Mouse (Mus musculus) skeletal muscle tissue, adult 2 months (tissue): ENCODE data around the gene Usp30.

Source experiments
- DNase-seq: peaks from one replicate; pipeline ENCODE4 v3.0.0-alpha.2; 2012; ENCODE audit warnings: low read depth, low spot score

The Usp30 gene

DNA sequence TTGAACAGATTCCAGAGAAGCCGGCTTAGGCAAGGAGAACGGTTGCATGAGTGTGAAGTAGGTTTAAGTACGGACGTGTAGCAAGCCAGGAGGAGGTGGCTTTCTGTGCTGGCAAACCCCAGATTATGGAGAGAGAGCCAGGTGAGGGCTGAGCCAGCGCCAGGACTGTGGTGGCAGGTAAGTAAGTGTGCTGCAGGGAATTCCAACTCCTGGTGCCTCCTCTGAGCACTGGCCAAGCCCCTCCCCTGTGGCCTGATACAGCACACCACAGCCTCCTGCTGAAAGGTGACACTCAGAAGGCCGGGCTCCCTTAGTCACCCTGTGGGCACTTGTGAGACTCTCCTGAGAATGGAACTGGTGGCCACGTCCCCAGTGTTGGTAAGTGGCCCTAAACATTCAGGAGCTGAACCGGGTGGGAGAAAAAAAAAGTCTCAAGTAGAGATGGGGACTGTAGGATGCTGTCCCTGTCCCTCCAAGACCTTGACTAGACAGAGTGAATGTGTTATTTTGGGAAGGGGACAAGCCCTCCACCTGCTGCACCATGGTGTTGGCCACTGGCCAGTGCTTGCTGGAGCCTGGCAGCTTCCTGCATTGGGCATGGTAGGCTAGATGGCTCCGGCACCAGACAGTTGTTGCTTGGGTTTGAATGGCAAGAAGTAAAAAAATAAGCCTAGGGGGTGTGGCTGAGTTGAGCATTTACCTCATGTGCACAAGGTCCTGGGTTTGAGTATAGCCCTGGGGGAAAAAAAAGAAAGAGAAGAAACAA lies 90.1 kb downstream of the Usp30 start:
- DNase-seq: peak; percentile 79

DNA sequence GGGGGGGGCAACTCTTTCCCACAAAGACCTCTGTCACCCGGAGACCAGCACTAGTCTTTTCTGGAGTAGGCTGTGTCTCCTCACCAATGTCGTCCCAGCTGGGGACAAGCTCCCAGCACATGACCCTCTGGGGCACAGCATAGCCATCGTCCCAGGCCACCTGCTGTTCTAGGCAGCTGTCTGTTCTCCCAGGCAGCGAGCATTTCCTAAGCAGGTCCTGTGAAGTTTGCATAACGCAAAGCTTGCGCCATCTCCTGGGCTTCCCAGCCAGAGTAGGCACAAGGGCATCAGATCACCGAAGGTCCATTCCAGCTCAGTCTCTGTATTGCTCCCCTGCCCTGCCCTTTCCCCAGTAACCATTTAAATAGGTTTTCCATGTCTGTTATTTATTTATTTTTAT lies 92.0 kb downstream of the Usp30 start:
- peak; percentile 63 for DNase-seq

DNA sequence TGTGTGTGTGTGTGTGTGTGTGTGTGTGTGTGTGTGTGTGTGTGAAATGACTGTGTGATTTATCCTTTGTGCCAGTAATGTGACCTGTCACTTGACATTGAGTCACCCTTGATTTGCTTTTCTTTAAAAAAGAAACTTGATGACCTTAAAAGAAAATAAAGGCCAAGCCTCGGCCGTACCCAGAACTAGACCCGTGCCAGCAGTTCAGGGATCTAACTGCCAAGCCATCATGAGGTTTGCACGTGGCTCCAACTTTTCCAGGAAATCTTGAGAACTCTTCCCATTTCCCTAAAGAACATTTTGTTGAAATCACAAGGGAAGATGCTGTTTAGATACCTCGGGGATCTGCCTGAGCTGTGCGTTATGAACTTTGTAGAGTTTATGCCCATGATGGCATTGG lies 96.2 kb downstream of the Usp30 start:
- no peak for DNase-seq

DNA sequence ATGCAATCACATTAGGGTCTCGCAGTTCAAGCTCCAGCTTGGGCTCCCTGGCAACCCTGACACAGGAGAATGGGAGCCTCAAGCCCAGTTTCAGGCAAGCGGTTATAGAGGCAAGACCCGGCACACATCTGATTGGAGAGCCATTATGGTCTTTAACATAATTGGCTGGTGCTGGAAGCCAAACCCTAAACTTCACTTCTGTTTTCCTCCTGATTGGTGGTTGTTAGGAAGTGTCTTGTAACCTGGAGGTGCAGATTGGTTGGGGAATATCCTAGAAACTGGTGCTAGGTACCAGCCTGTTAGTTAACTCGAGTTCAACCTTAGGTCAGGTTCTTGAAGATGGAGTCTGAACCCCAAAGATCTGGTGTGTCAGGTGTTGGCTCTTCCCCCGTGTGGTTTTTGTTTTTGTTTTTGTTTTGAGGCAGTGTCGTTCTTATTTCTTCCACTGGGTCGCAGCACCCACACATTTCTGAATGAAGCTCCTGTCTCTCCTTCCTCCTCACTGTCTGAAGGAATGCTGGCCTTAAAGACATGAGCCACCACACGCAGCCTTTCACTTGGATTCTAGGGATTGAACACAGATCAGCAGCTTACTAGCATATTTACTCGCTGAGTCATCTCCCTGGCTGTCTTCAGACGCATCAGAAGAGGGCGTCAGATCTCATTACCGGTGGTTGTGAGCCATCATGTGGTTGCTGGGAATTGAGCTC lies 97.0 kb downstream of the Usp30 start:
- no peak for DNase-seq

DNA sequence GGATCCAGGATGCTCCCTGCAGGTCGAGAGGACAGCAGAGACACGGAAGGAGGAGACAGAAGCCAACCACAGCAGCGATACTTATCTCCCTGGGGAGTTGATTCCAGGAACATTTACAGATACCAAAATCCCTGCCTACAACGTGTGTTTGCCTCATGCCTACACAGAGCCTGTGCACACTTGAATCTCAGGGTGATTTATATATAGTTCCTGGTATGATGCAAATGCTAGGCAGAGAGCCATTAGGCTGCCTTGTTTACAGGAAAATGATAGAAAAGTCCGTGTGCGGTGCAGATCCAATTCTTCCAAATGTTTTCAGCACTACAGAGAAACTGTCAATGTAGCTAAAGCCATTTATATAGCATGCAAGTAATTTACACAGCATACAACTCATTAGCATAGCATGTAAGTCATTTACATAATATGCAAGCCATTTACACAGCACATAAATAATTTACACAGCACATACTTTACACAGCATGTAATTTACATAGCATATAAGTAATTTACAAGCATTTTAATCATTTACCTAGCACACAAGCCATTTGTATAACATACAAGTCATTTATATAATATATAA lies 97.9 kb downstream of the Usp30 start:
- no peak for DNase-seq

DNA sequence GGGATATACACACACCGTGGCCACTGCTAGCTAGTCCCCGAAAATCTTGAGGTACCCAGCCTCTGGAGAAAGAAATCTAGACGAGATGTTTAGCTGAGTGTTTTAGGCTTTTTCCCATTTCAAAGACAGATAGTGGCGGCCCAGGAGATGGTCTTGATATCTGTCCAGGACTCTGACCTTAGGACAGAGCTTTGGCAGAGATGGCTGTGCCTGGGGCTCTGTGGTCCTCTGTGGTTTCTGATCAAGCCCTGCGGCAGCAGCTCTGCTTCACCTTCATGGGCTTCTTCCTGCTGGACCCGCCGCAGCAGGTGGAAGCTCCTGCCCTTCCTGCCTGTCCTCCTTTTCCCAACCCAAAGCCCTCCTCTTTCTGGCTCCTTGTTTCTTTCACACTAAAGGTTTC lies 105.1 kb downstream of the Usp30 start:
- no peak for DNase-seq

DNA sequence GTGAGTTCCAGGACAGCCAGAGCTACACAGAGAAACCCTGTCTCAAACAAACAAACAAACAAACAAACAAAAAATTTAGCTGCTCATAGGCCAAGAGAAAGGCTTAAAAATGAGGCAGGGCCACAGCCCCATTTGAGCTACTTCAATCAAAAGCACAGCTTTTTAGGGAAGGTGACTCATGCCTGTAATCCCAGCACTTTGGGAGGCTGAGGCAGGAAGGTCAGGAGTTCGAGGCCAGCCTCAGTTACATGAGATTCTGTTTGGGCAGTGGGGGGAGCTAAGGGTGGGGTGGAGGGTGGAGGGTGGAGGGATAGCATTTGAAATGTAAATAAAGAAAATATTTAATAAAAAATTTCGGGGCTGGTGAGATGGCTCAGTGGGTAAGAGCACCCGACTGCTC lies 107.7 kb downstream of the Usp30 start:
- no peak for DNase-seq

DNA sequence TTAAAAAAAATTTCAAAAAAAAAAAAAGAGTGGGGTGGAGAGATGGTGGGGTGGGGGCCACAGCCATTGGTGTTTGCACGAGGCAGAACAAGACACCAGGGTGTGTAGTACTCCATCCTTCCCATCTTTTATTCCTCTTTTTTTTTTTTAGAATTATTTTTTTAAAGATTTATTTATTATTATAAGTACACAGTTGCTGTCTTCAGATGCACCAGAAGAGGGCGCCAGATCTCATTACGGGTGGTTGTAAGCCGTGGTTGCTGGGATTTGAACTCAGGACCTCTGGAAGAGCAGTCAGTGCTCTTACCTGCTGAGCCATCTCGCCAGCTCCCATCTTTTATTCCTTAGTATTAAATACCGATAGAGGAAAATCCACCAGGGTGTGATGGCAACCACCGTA lies 108.2 kb downstream of the Usp30 start:
- no peak for DNase-seq

DNA sequence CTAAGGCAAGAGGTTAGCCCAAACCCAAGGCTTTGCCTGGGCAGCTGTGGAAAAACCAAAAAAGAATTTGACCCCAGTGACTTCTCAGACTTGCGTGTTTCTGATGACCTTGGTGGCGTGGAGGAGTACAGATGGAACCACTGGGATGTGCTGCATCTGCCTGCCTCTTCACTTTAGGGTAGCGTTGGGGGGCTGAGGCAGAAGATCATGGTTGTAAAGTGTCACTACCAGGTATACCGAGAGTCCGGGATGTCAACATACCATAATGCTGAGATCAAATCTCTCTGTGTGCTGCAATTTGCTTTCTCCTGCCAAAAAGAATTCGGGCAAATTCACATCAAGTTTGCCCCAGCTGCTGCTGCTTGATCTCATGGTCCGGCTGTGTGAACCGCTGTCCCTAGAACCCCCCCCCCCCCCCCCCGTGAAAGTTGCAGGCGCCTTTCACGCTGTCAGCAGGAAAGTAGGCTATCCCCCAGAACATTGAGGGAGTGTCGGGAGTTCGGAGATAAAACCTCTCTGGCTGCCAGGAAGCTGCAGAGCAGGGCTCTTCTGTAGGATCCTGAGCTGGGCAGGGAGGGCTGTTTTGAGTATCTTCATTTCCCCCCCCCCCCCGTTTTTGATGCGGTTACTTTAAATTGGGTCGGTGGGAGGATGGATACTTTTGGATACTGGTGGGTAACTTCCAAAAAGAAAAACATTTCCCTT lies 108.8 kb downstream of the Usp30 start:
- DNase-seq: no peak
